Mouse (Mus musculus): Measurements from ENCODE around the gene Ppp1r3f.

DNA sequence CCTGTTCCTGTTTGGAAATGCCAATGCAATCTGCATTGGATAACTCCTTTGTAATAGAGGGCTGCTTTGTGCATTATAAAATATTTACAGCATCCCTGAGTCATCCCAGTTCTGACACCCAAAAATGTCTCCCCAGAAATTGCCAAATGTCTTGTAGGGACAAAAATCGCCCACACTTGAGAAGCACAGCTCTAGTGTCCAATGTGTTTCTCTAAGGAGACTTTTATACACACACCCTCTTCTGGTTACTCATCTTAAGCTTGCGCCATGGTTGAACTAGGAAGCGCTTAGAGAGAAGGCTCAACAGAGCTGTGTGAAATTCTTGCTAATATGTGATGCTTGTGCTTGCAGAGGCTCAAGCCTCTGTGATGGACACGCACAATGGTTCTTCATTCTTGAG is 20.6 kb downstream of the Ppp1r3f start:
- TF ChIP-seq CTCF (IDR thresholded peaks at IDR 0.05; ENCODE audit: low read depth) (no peak), EP300 (IDR thresholded peaks at IDR 0.05; ENCODE audit: low read depth) (no peak)

All from heart, postnatal 0 days (tissue).